9 mouse cellular contexts compared by ENCODE assay signal in the genomic region with DNA sequence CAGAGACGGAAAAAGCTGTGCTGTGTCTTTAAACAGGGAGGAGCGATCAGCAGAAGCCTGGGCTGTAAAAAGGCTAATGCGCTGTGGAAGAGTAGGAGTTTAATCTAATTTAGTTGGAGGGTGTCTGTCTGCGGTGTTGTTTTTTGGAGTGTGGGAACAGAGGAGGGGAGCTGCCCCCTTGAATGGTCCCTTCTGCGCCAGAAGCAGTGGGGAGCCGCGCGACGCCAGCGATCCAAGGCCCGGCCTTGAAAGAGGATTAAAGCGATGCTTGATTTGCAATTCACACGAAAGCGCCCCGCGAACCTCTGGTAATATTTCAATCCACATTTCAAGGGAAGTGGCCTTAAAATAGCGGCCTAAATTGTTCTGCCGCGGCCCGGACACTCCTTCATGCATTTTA. TPM values are rescaled to one million over a fixed set of nuclear protein-coding genes. Genes with fewer than 3 reads are reported as not detected.
A peak's percentile ranks its signal among the peaks of the same experiment; 100 is the strongest.
DNase-seq lines count a peak whose midpoint lies in the region; ATAC-seq lines count a peak whose summit lies in the region.
"Had no signal": no experiment of that assay in that cellular context is flagged by ENCODE, and none has a peak within 500 bp of the region (broad histone marks: within the 10 kb centered on the region; RNA-seq: fewer than 3 reads in every experiment).

No protein-coding gene starts in this region.

- peak overlapping the region; percentile 35 for H3K4me3 ChIP-seq in kidney, embryonic 16.5 days (ENCODE audit: low read length)
- peak overlapping the region; percentile 33 for H3K4me3 ChIP-seq in hindbrain, embryonic 12.5 days

- peak overlapping the region; percentile 52 for H3K4me2 ChIP-seq in kidney, embryonic 16.5 days (replicated peaks; ENCODE audit: low read depth, low read length)
- H3K4me2 ChIP-seq in hindbrain, embryonic 12.5 days (replicated peaks) = peak overlapping the region; percentile 92

- H3K4me1 ChIP-seq in kidney, embryonic 16.5 days (ENCODE audit: insufficient read depth, low read length) = peaks cover 28% of the 10 kb centered on the region
- H3K4me1 ChIP-seq in hindbrain, embryonic 12.5 days = peaks cover 46% of the 10 kb centered on the region

- no peak for DNase-seq in kidney, adult 9 months
- DNase-seq in embryo, embryonic 9.5 days (ENCODE audit: extremely low spot score) = peak; percentile 69
- peak; percentile 70 for DNase-seq in neural tube, embryonic 10.5 days (ENCODE audit: extremely low spot score, low spot score)
- DNase-seq in urinary bladder, adult 18-20 months (ENCODE audit: low spot score in 2 of 2) = no peak
- no peak for DNase-seq in T-cell, adult 2 months (ENCODE audit: low spot score)

- H3K36me3 ChIP-seq in kidney, embryonic 16.5 days (ENCODE audit: insufficient read depth, low read length) = no peaks in the 10 kb centered on the region
- H3K36me3 ChIP-seq in hindbrain, embryonic 12.5 days = no peaks in the 10 kb centered on the region

- H3K9me3 ChIP-seq in kidney, embryonic 16.5 days (ENCODE audit: low read length) = no peaks in the 10 kb centered on the region
- H3K9me3 ChIP-seq in hindbrain, embryonic 12.5 days (replicated peaks) = no peaks in the 10 kb centered on the region

- ATAC-seq in kidney, embryonic 16.5 days (ENCODE audit: low FRiP score, low TSS enrichment) = no peak
- peak; percentile 36 for ATAC-seq in hindbrain, embryonic 12.5 days (ENCODE audit: low FRiP score)
- ATAC-seq in frontal cortex, adult (ENCODE audit: low TSS enrichment) = no peak
- ATAC-seq: Patski had no signal

- H3K27ac ChIP-seq in kidney, embryonic 16.5 days (ENCODE audit: low read length) = no peak overlapping the region
- H3K27ac ChIP-seq in hindbrain, embryonic 12.5 days = peak overlapping the region; percentile 75

- H3K9ac ChIP-seq in kidney, embryonic 16.5 days (replicated peaks; ENCODE audit: low read length) = 0 out of 2 replicates have a peak overlapping the region, but pooled peaks have one; percentile 42
- peak overlapping the region; percentile 39 for H3K9ac ChIP-seq in hindbrain, embryonic 12.5 days

- peaks cover 49% of the 10 kb centered on the region for H3K27me3 ChIP-seq in kidney, embryonic 16.5 days (ENCODE audit: insufficient read depth, low read length)
- peaks cover 14% of the 10 kb centered on the region for H3K27me3 ChIP-seq in hindbrain, embryonic 12.5 days

- WGBS in kidney, embryonic 16.5 days = 5% methylated on average over 20 of the region's 20 CpGs
- under 1% methylated on average over 20 of the region's 20 CpGs for WGBS in hindbrain, embryonic 12.5 days

RNA-seq across cellular contexts. Expression of a gene that starts 3.8 kb away (rescaled TPM):
- 2.5 and 2.6 TPM in 2 replicates for polyA plus RNA-seq in kidney, embryonic 16.5 days (2015; fragmentation: Nextera tagmentation; extraction: Ambion mirVana)
- 13.3 and 16.5 TPM in 2 replicates for polyA plus RNA-seq in hindbrain, embryonic 12.5 days (2016; fragmentation: Nextera tagmentation; extraction: Ambion mirVana)
- polyA plus RNA-seq: Patski had no signal

Comparison
In these comparisons a context has a peak if more than half of its experiments do, and no peak if none do; other contexts are left out.
1. DNase-seq: peak in embryo, embryonic 9.5 days (single experiment) and neural tube, embryonic 10.5 days (single experiment); none in kidney, adult 9 months (single experiment), urinary bladder, adult 18-20 months (0 of 2) and T-cell, adult 2 months (single experiment).